Mouse (Mus musculus) ES-E14 (cell line): ENCODE results near the gene Dock4. TPM values are rescaled to one million over a fixed set of nuclear protein-coding genes. Genes with fewer than 3 reads are reported as not detected.
A peak's percentile ranks its signal among the peaks of the same experiment; 100 is the strongest.

Experiments used
- DNase-seq: peaks from one replicate; pipeline ENCODE4 v3.0.0-alpha.2; 2013; ENCODE audit warnings: low read depth, low spot score
- H3K27ac ChIP-seq: 2 replicates; pipeline ENCODE4 v1.5.1; 2012; ENCODE audit warnings: low read depth, mild to moderate bottlenecking, low read length, moderate library complexity, mixed read lengths; ENCODE audit not compliant: poor library complexity, insufficient read depth, severe bottlenecking
- H3K36me3 ChIP-seq: 2 replicates; pipeline ENCODE4 v1.6.1; 2012; ENCODE audit warnings: mild to moderate bottlenecking, low read length, moderate library complexity, mixed read lengths; ENCODE audit not compliant: control insufficient read depth, poor library complexity, insufficient read depth, severe bottlenecking
- H3K4me1 ChIP-seq, 2 experiments: fragments of 150-350 bp in 1 of 2; sonication (generic) in 1 of 2; 2 replicates each; pipeline ENCODE4 v1.6.1; 2012; ENCODE audit warnings: low read length in 2 of 2, mild to moderate bottlenecking in 1 of 2, mixed read lengths in 1 of 2; ENCODE audit not compliant: control insufficient read depth in 2 of 2, insufficient read depth in 2 of 2, poor library complexity in 1 of 2
- H3K4me3 ChIP-seq, 2 experiments: fragments of 150-350 bp in 1 of 2; sonication (generic) in 1 of 2; 2 replicates each; pipeline ENCODE4 v1.5.1; 2012; ENCODE audit warnings: low read length in 2 of 2, low read depth in 1 of 2, mild to moderate bottlenecking in 1 of 2, mixed read lengths in 1 of 2; ENCODE audit not compliant: insufficient read depth in 1 of 2, poor library complexity in 1 of 2, severe bottlenecking in 1 of 2
- H3K9ac ChIP-seq: 2 replicates; pipeline ENCODE4 v1.6.1; 2012; ENCODE audit warnings: low read depth, mild to moderate bottlenecking, low read length, mixed read lengths; ENCODE audit not compliant: poor library complexity, insufficient read depth, severe bottlenecking
- H3K9me3 ChIP-seq: fragments of 150-350 bp; sonication (generic); 2 replicates; pipeline ENCODE4 v1.6.1; 2012; ENCODE audit warnings: low read depth, mild to moderate bottlenecking, low read length; ENCODE audit not compliant: control insufficient read depth, insufficient read depth
- CHD2 ChIP-seq: IDR thresholded peaks from 2 replicates; pipeline ENCODE4 v1.6.1; 2014; ENCODE audit warnings: mild to moderate bottlenecking, low read depth, low read length, inconsistent platforms
- HCFC1 ChIP-seq: IDR thresholded peaks from 2 replicates; pipeline ENCODE4 v1.6.1; 2012; ENCODE audit warnings: low read length, inconsistent platforms, borderline replicate concordance; ENCODE audit not compliant: insufficient read depth
- MAFK ChIP-seq: IDR thresholded peaks from 2 replicates; pipeline ENCODE4 v1.6.1; 2014; ENCODE audit warnings: mild to moderate bottlenecking, low read depth, low read length, inconsistent platforms; ENCODE audit not compliant: insufficient read depth
- ZC3H11A ChIP-seq: IDR thresholded peaks from 2 replicates; pipeline ENCODE4 v1.6.1; 2012; ENCODE audit warnings: low read depth, mild to moderate bottlenecking, inconsistent platforms, low read length, borderline replicate concordance
- ZNF384 ChIP-seq: IDR thresholded peaks from 2 replicates; pipeline ENCODE4 v1.6.1; 2012; ENCODE audit warnings: low read depth, low read length, inconsistent platforms
- in situ Hi-C, 2 experiments: fragments of 600-800 bp; cut with MboI; formaldehyde crosslinking; loops; one replicate each; pipeline ENCODE4 v1.15.1; 2025; ENCODE audit warnings: low sequenced_read_pairs in 2 of 2, inconsistent platforms in 1 of 2; ENCODE audit not compliant: unreplicated experiment in 2 of 2
- total RNA-seq: library from RNA; depleted of rRNA; stranded (reverse); fragments of 300-350 nt; gene quantifications from 2 replicates; pipeline ENCODE4 v1.2.3, GENCODE M21; 2012

Dock4 gene
- total RNA-seq, 1 experiment: 7.9 TPM

DNA sequence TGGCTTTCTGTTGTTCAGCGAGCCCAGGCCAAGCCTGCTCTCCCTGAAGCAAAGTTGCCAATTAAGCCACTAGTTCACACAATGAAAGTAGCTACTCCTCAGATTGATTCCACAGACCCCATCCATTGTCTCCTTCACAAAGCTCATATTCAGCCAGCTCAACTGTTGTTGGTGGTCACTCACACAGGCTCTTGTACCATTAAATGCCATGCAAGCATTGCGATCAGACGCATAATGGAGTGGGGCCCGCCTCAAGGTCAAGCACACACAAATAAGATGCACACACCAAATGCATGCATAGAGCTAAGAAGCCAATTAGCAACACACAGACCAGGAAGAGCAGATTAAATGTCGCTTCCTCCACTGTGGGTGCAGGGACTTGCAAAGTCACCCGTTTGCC lies 391.2 kb downstream of the Dock4 start:
- in situ Hi-C loops: loop anchor here (25.0 kb wide), 2 partner anchors 375 to 650 kb away; partner anchors contain the start of gene Lrrn3 (in 1 of the 2)
- Histone ChIP-seq H3K4me3 (no peak overlapping the region), H3K4me1 (peaks cover 2 to 3% of the 10 kb centered on the region in 2 experiments; a peak in 2 of 4 replicates), H3K27ac (no peak overlapping the region), H3K9me3 (no peaks in the 10 kb centered on the region), H3K9ac (no peak overlapping the region), H3K36me3 (no peaks in the 10 kb centered on the region)
- TF ChIP-seq ZNF384 (no peak), CHD2 (peak; percentile 40; the same call in 1 of the 2 replicates), HCFC1 (no peak)
- peak; percentile 56 for DNase-seq

DNA sequence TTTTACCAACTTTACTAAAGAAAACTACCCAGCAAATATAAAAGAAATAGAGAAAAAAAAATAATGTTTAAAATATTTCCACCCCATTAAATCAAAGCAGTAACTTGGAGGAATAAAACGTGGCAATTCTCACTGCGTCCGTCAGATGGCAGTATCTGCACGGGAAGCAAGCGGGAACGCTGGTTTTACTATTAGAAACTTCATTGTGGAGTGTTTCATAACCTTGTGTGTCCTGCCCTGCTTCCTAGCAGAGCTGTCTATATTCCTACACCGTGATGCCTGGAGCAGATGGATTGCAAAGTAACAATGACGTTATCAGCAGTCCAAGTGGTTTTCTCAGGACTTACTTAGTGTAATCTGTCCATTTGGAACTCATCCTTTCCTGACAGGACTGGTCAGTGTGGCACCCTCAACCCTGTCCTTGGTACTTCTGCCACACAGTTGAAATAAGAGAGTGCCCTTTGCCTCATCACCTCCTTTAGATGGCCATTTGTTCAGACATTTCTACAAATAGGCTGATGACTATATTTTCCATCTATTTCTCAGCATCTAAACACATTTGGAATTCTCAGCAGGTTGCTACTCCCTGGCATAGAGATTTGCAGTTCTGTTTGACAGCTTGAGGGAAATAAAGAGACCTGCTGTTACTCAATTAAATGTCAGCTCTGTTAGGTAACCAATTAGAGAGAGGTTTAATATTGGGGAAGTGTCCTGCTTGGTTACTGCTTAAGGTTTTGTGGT lies 392.0 kb downstream of the Dock4 start:
- Histone ChIP-seq H3K36me3 (no peaks in the 10 kb centered on the region), H3K4me3 (no peak overlapping the region), H3K4me1 (peaks cover 2 to 3% of the 10 kb centered on the region in 2 experiments; a peak in 2 of 4 replicates), H3K9me3 (no peaks in the 10 kb centered on the region), H3K27ac (no peak overlapping the region), H3K9ac (no peak overlapping the region)
- DNase-seq: peak; percentile 45
- in situ Hi-C loops: loop anchor here (25.0 kb wide), 2 partner anchors 375 to 650 kb away; partner anchors contain the start of gene Lrrn3 (in 1 of the 2)
- TF ChIP-seq ZC3H11A (peak; percentile 97), CHD2 (no peak)

DNA sequence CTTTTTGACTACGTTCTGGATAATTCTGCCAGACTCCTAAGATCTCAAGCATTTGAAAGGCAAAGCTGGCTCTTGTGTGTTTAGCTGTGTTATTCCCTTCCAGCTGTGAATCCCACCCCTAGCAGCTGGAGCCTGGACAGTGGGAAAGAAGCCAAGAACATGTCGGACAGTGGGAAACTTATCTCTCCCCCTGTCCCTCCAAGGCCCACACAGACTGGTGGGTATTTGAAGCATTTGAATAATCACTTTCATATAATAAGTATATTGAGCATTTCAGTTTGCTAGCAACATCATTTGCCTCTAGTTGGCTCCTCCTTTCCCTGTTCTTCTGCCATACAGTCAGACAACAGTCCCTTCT lies 392.6 kb downstream of the Dock4 start:
- H3K36me3 ChIP-seq: no peaks in the 10 kb centered on the region
- no peak for DNase-seq
- no peak overlapping the region for H3K27ac ChIP-seq
- H3K4me1 ChIP-seq: peaks cover 2 to 3% of the 10 kb centered on the region in 2 experiments; a peak in 2 of 4 replicates
- no peak for TF ChIP-seq CHD2
- no peak for TF ChIP-seq ZC3H11A
- no peak for TF ChIP-seq MAFK
- no peak for TF ChIP-seq HCFC1
- no peak for TF ChIP-seq ZNF384
- in situ Hi-C loops: loop anchor here (25.0 kb wide), 2 partner anchors 374 to 649 kb away; partner anchors contain the start of gene Lrrn3 (in 1 of the 2)
- no peak overlapping the region for H3K9ac ChIP-seq
- H3K4me3 ChIP-seq: no peak overlapping the region
- H3K9me3 ChIP-seq: no peaks in the 10 kb centered on the region

DNA sequence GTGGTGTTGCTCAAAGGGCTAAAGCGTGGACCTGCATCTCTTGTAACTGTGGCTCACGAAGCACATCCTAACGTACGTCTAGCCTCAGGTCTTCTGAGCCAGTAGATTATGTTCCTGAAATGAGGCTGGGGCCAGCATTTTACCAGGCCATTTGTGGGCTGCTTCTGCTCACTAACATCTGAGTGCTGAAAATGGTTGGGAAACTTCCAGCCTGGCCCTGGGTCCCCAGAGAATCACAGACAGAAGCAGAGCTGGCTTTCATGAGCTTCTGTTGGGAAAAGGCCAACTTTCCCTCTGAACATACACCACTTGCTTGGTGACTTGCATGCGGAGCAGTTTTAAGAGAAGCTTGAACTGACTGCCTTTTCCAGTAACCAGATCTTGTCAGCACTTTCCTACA lies 393.2 kb downstream of the Dock4 start:
- no peak for DNase-seq
- no peak overlapping the region for H3K27ac ChIP-seq
- peaks cover 2 to 5% of the 10 kb centered on the region in 2 experiments; a peak in 2 of 4 replicates for H3K4me1 ChIP-seq
- no peak overlapping the region for H3K9ac ChIP-seq
- TF ChIP-seq CHD2 (no peak), MAFK (no peak), ZNF384 (no peak)
- no peaks in the 10 kb centered on the region for H3K36me3 ChIP-seq
- H3K4me3 ChIP-seq: no peak overlapping the region
- H3K9me3 ChIP-seq: no peaks in the 10 kb centered on the region
- in situ Hi-C loops: loop anchor here (25.0 kb wide), 2 partner anchors 373 to 648 kb away; partner anchors contain the start of gene Lrrn3 (in 1 of the 2)

DNA sequence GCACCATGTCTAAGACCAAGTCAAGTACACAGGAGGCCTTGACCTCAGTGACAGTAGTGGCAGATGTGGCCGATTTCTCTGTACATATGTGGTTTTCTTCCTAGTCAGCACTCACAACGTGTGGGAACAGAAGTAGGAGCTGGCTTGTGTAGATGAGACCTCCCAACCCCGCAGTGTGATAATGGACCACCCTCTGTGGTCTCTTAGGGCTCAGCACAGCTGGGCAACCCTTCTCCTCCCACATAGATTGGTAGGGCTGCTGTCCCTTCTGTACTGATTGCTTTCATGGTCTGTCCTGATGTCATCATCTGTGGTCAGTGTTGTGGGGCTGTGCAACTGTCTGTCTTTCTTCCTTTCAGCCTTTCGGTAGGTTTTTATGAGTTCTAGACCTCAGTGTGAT lies 394.1 kb downstream of the Dock4 start:
- H3K27ac ChIP-seq: no peak overlapping the region
- no peak for DNase-seq
- H3K36me3 ChIP-seq: no peaks in the 10 kb centered on the region
- in situ Hi-C loops: loop anchor here (5.0 to 25.0 kb wide), 3 partner anchors 372 to 647 kb away; partner anchors contain the start of gene Lrrn3 (in 2 of the 2)
- no peak overlapping the region for H3K4me3 ChIP-seq
- TF ChIP-seq MAFK (no peak), HCFC1 (no peak), ZNF384 (no peak), ZC3H11A (no peak), CHD2 (no peak)
- no peaks in the 10 kb centered on the region for H3K9me3 ChIP-seq
- H3K9ac ChIP-seq: no peak overlapping the region
- peaks cover 2 to 5% of the 10 kb centered on the region in 2 experiments; a peak in 2 of 4 replicates for H3K4me1 ChIP-seq
